Mouse (Mus musculus) intestine, embryonic 16.5 days (tissue): ENCODE results near the gene Rgs9bp. TPM values are rescaled to one million over a fixed set of nuclear protein-coding genes. Genes with fewer than 3 reads are reported as not detected.

Experiments used
- ATAC-seq: fragments of 200-750 bp; cut with Nextera tagmentation; 2 replicates; pipeline ENCODE4 v1.8.0; 2017; ENCODE audit warnings: moderate TSS enrichment, moderate library complexity
- H3K27ac ChIP-seq: fragments of 300-500 bp; sonication (generic); 2 replicates; pipeline ENCODE4 v1.5.1; 2014; ENCODE audit warnings: mild to moderate bottlenecking, low read length
- H3K27me3 ChIP-seq: fragments of 300-500 bp; sonication (generic); replicated peaks from 2 replicates; pipeline ENCODE4 v1.6.1; 2014; ENCODE audit warnings: low read length, control low read depth, mixed read lengths; ENCODE audit not compliant: control insufficient read depth, insufficient read depth
- H3K36me3 ChIP-seq: fragments of 300-500 bp; sonication (generic); 2 replicates; pipeline ENCODE4 v1.6.1; 2014; ENCODE audit warnings: low read length, control low read depth; ENCODE audit not compliant: control insufficient read depth, insufficient read depth
- H3K4me1 ChIP-seq: fragments of 300-500 bp; sonication (generic); 2 replicates; pipeline ENCODE4 v1.6.1; 2014; ENCODE audit warnings: low read length, control low read depth, mixed read lengths; ENCODE audit not compliant: control insufficient read depth, insufficient read depth
- H3K4me2 ChIP-seq: fragments of 300-500 bp; sonication (generic); 2 replicates; pipeline ENCODE4 v1.6.1; 2014; ENCODE audit warnings: low read depth, low read length, control low read depth
- H3K4me3 ChIP-seq: fragments of 300-500 bp; sonication (generic); 2 replicates; pipeline ENCODE4 v1.5.1; 2014; ENCODE audit warnings: mild to moderate bottlenecking, low read length
- H3K9ac ChIP-seq: fragments of 300-500 bp; sonication (generic); 2 replicates; pipeline ENCODE4 v1.6.1; 2014; ENCODE audit warnings: low read depth, low read length
- H3K9me3 ChIP-seq: fragments of 300-500 bp; sonication (generic); 2 replicates; pipeline ENCODE4 v1.6.1; 2016; ENCODE audit warnings: low read length, control low read depth; ENCODE audit not compliant: control insufficient read depth
- WGBS: fragments of 180-500 bp; shearing (Covaris S2); extraction: QIAGEN DNeasy Blood & Tissue Kit; methylation state at CpG from one replicate; pipeline ENCODE4 v1.1.7; 2014; 5-methylcytosine and 5-hydroxymethylcytosine counted together
- polyA plus RNA-seq: library from polyadenylated mRNA; unstranded; fragments of >200 nt; fragmentation: Nextera tagmentation; extraction: Ambion mirVana; gene quantifications from 2 replicates; pipeline ENCODE4 v1.2.1, GENCODE M21; 2015

Gene Rgs9bp
- polyA plus RNA-seq, 1 experiment from 2014 or later = 0.04 TPM

- 86% methylated on average over 6 of the region's 6 CpGs for WGBS
- no peaks in the 10 kb centered on the region for H3K27me3 ChIP-seq
- H3K4me3 ChIP-seq = no peak overlapping the region
- H3K4me2 ChIP-seq = no peak overlapping the region
- no peaks in the 10 kb centered on the region for H3K9me3 ChIP-seq
- no peak overlapping the region for H3K9ac ChIP-seq
- H3K27ac ChIP-seq = no peak overlapping the region
- no peaks in the 10 kb centered on the region for H3K4me1 ChIP-seq
- no peak for ATAC-seq
- peaks cover 7% of the 10 kb centered on the region; the same call in 1 of the 2 replicates for H3K36me3 ChIP-seq
These were observed 15.7 kb upstream of the Rgs9bp start for GRCm38 (mm10) chr7:35601106-35601505.

- Histone ChIP-seq H3K27me3 (no peaks in the 10 kb centered on the region), H3K27ac (no peak overlapping the region), H3K9ac (no peak overlapping the region), H3K4me2 (no peak overlapping the region), H3K4me3 (no peak overlapping the region), H3K4me1 (no peaks in the 10 kb centered on the region), H3K9me3 (no peaks in the 10 kb centered on the region), H3K36me3 (peaks cover 12% of the 10 kb centered on the region; the same call in 1 of the 2 replicates)
- ATAC-seq = no peak
- 90% methylated on average over 10 of the region's 10 CpGs for WGBS
These were observed 14.6 kb upstream of the Rgs9bp start for GRCm38 (mm10) chr7:35600031-35600430.

GRCm38 (mm10) chr7:35599492-35599891 is 14.1 kb upstream of the Rgs9bp start:
- H3K36me3 ChIP-seq = peaks cover 12% of the 10 kb centered on the region; the same call in 1 of the 2 replicates
- 93% methylated on average over 9 of the region's 9 CpGs for WGBS
- H3K27ac ChIP-seq = no peak overlapping the region
- no peaks in the 10 kb centered on the region for H3K27me3 ChIP-seq
- no peak overlapping the region for H3K4me3 ChIP-seq
- H3K9me3 ChIP-seq = no peaks in the 10 kb centered on the region
- no peaks in the 10 kb centered on the region for H3K4me1 ChIP-seq
- no peak overlapping the region for H3K9ac ChIP-seq
- H3K4me2 ChIP-seq = no peak overlapping the region
- no peak for ATAC-seq

- 87% methylated on average over 5 of the region's 5 CpGs for WGBS
- Histone ChIP-seq H3K4me3 (no peak overlapping the region), H3K4me2 (no peak overlapping the region), H3K9ac (no peak overlapping the region), H3K27ac (no peak overlapping the region), H3K27me3 (no peaks in the 10 kb centered on the region), H3K9me3 (no peaks in the 10 kb centered on the region), H3K4me1 (no peaks in the 10 kb centered on the region), H3K36me3 (peaks cover 25% of the 10 kb centered on the region)
- ATAC-seq = no peak
These were observed 8.9 kb upstream of the Rgs9bp start for GRCm38 (mm10) chr7:35594311-35594710.

- no peak for ATAC-seq
- no peaks in the 10 kb centered on the region for H3K27me3 ChIP-seq
- H3K9me3 ChIP-seq = no peaks in the 10 kb centered on the region
- peaks cover 15% of the 10 kb centered on the region for H3K4me1 ChIP-seq
- 92% methylated on average over 10 of the region's 10 CpGs for WGBS
- no peak overlapping the region for H3K27ac ChIP-seq
- no peak overlapping the region for H3K9ac ChIP-seq
- H3K4me3 ChIP-seq = no peak overlapping the region
- peaks cover 23% of the 10 kb centered on the region for H3K36me3 ChIP-seq
- H3K4me2 ChIP-seq = no peak overlapping the region
These were observed 5.4 kb upstream of the Rgs9bp start for GRCm38 (mm10) chr7:35590731-35591191.

- Histone ChIP-seq H3K27ac (no peak overlapping the region), H3K4me1 (peaks cover 15% of the 10 kb centered on the region), H3K4me3 (no peak overlapping the region), H3K9ac (no peak overlapping the region), H3K9me3 (no peaks in the 10 kb centered on the region), H3K36me3 (peaks cover 18% of the 10 kb centered on the region), H3K4me2 (no peak overlapping the region), H3K27me3 (peaks cover 4% of the 10 kb centered on the region)
- WGBS = 68% methylated on average over 7 of the region's 7 CpGs
- no peak for ATAC-seq
These were observed 4.1 kb upstream of the Rgs9bp start for GRCm38 (mm10) chr7:35589485-35589884.

GRCm38 (mm10) chr7:35588680-35589428 is 3.5 kb upstream of the Rgs9bp start:
- Histone ChIP-seq H3K4me3 (no peak overlapping the region), H3K9ac (no peak overlapping the region), H3K27me3 (peaks cover 11% of the 10 kb centered on the region), H3K9me3 (no peaks in the 10 kb centered on the region), H3K4me2 (no peak overlapping the region), H3K36me3 (peaks cover 18% of the 10 kb centered on the region), H3K27ac (no peak overlapping the region), H3K4me1 (peaks cover 17% of the 10 kb centered on the region)
- WGBS = 79% methylated on average over 9 of the region's 9 CpGs
- no peak for ATAC-seq

GRCm38 (mm10) chr7:35587728-35588127 is 2.3 kb upstream of the Rgs9bp start:
- no peak overlapping the region for H3K4me2 ChIP-seq
- H3K9me3 ChIP-seq = no peaks in the 10 kb centered on the region
- WGBS = 46% methylated on average over 5 of the region's 5 CpGs
- H3K4me3 ChIP-seq = no peak overlapping the region
- H3K27ac ChIP-seq = no peak overlapping the region
- peaks cover 20% of the 10 kb centered on the region for H3K27me3 ChIP-seq
- ATAC-seq = no peak
- no peak overlapping the region for H3K9ac ChIP-seq
- peaks cover 9% of the 10 kb centered on the region; the same call in 1 of the 2 replicates for H3K36me3 ChIP-seq
- H3K4me1 ChIP-seq = peaks cover 17% of the 10 kb centered on the region

- peak overlapping the region; percentile 90 for H3K4me2 ChIP-seq
- peaks cover 24% of the 10 kb centered on the region for H3K27me3 ChIP-seq
- no peak for ATAC-seq
- 19% methylated on average over 15 of the region's 15 CpGs for WGBS
- H3K27ac ChIP-seq = no peak overlapping the region
- H3K9ac ChIP-seq = peak overlapping the region; percentile 81
- H3K9me3 ChIP-seq = no peaks in the 10 kb centered on the region
- H3K36me3 ChIP-seq = 0 out of 2 replicates have a peak, but pooled peaks cover 3% of the 10 kb centered on the region
- H3K4me1 ChIP-seq = peaks cover 17% of the 10 kb centered on the region
- H3K4me3 ChIP-seq = peak overlapping the region; percentile 76
These were observed 1.6 kb upstream of the Rgs9bp start for GRCm38 (mm10) chr7:35586906-35587445.
